Mouse (Mus musculus) regulatory T cell (primary cell): ENCODE measurements at regions not wholly inside any gene's neighbourhood (a gene's known extent, or its start where the extent isn't known, plus 50 kb on each side); places are given as distances from the start of the nearest gene placed in this dataset.

Experiments
- in situ Hi-C: fragments of 300-600 bp; cut with MboI, MseI; formaldehyde crosslinking; loops from one replicate; pipeline ENCODE4 v1.15.1; 2025; ENCODE audit warnings: high pct_unique_total_duplicates

- in situ Hi-C loops: no loop called here
Observed at GRCm38 (mm10) chr5:97533733-97534132, 76.9 kb upstream of the Gk2 start.

GRCm38 (mm10) chr5:97527555-97527954 lies 70.7 kb upstream of the Gk2 start:
- in situ Hi-C loops: no loop called here
